Mouse (Mus musculus) monocyte, adult 5-6 weeks (primary cell): ENCODE results near the gene 4933428G20Rik. TPM values are rescaled to one million over a fixed set of nuclear protein-coding genes. Genes with fewer than 3 reads are reported as not detected.

Experiments used
- ATAC-seq: fragments of 153-309, 156-312 bp; replicated peaks from 2 replicates; pipeline ENCODE4 v1.8.0; 2017; ENCODE audit warnings: mild to moderate bottlenecking; ENCODE audit not compliant: low TSS enrichment, insufficient number of reproducible peaks, severe bottlenecking, poor library complexity, low FRiP score
- total RNA-seq: library from RNA; stranded (forward); fragments of 200-1000, 200-491, 200-594 nt; gene quantifications from 3 replicates; pipeline ENCODE4 v1.2.3, GENCODE M21; 2017

4933428G20Rik gene
- total RNA-seq, 1 experiment from 2014 or later: not detected

DNA sequence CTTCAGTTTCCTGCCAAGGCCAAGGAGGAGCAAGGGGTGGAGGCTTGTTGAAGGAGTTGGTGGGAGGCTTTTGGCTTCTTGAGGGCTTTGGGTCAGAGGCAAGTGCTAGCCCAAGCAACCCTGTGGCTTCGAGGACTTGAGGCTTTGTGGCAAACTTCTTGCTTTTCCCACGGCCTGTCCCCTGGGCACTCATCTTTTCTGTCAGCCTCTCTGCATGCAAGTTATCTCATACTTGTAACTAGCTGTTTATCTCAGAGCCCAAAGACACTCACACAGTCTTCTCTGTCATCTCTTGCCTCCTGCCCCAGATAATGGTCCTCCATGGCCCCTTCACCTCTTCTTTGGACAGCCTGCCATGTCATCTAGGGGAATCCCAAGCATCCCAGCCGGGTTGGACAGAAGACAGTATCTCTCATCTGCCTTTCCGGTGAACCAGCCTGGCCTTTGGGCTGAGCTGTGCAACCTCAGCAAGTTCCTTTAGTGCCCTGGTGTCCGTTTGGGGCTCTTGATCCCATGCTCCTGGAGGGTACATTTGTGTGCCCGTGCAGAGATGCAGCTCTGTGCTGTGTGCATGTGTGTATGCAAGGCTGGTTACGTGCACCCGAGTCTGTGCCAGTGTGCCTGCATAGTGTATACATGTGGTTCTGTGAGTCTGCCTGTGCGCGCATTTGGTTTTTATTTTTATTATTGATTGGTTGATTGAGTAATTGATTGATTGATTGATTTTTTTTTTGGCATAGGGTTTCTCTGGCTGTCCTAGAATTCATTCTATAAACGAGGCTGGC is 57.1 kb downstream of the 4933428G20Rik start:
- no peak for ATAC-seq

DNA sequence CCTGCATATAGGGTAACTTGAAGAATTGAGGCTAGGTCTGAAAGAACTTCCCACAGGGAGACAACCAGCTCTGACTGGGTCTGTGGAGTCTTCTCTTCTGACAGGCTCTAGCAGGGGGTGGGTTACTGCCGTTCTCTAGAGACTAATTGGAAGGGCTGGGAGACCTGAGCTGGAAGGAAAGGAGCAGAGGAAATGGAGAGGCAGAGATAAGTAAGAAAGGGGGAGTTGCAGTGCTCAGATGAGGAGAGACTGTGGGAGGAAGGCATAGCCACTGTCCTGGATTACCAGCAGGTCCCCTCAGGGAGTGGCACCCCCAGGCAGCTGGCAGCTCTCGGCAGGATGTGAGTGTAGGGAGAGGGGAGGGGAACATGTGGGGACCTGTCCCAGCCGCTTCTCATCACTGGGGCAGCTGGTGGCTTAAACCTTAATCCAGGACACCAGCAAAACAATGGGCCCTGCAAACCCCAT is 58.4 kb downstream of the 4933428G20Rik start:
- ATAC-seq: no peak

DNA sequence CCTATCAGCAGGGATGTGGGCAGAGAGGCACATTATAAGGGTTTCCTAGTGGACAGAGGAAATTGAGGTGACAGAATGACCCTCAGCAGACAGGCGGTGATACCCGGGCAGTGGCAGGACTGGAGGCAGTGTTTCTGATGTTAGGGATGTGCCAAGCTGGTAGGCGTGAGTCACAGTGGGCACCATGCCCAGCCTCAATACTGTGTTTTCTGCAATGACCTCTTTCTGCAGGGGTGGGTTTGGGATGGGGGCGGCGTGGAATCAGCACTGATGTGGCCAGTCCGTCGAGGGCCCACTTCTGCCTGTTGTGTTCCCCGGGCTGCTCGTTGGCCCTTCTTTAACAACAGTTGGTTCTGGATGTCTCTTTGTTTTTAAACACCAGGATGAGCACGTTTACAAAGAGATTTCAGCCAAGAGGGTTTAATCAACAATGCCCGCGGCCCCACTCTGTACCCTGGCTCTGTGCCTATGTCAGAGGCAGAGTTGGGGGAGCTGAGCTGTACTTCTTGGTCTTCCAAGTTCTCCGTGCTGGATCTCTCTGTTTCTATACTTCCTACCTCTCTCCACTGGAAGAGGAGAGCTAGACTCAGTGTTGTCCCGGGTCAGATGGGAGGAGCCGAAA is 59.0 kb downstream of the 4933428G20Rik start:
- ATAC-seq: no peak

Other genes starting within 250 kb of the 4933428G20Rik start
- 23.9 to 35.9 TPM (median 24.2 TPM) in 3 replicates for gene Npepps, start 219.7 kb downstream of the 4933428G20Rik start, total RNA-seq
- 7.5 to 14.9 TPM (median 11.4 TPM) in 3 replicates for gene Mrpl45, start 184.6 kb downstream of the 4933428G20Rik start, total RNA-seq
- gene Gpr179, start 148.3 kb downstream of the 4933428G20Rik start, total RNA-seq: 0.29 to 0.39 TPM in 2 of 3 replicates, not detected in the other
- gene Socs7, start 137.8 kb downstream of the 4933428G20Rik start, total RNA-seq: 16.8 to 18.8 TPM (median 18.0 TPM) in 3 replicates
- 4.7 to 5.8 TPM (median 5.0 TPM) in 3 replicates for gene Arhgap23, start 84.8 kb downstream of the 4933428G20Rik start, total RNA-seq
- gene Srcin1, start 75.8 kb upstream of the 4933428G20Rik start, total RNA-seq: 0.10 to 0.58 TPM (median 0.21 TPM) in 3 replicates
- gene Epop, start 129.4 kb upstream of the 4933428G20Rik start, total RNA-seq: 0.75 to 1.8 TPM (median 0.95 TPM) in 3 replicates
- gene Mllt6, start 163.1 kb upstream of the 4933428G20Rik start, total RNA-seq: 34.4 to 77.7 TPM (median 40.4 TPM) in 3 replicates
- gene Cisd3, start 185.5 kb upstream of the 4933428G20Rik start, total RNA-seq: 5.8 to 19.1 TPM (median 6.2 TPM) in 3 replicates
- 0.85 to 4.5 TPM in 2 of 3 replicates, not detected in the other for gene Pcgf2, start 200.2 kb upstream of the 4933428G20Rik start, total RNA-seq
- gene Psmb3, start 203.1 kb upstream of the 4933428G20Rik start, total RNA-seq: 137 to 160 TPM (median 146 TPM) in 3 replicates
- gene Pip4k2b, start 244.4 kb upstream of the 4933428G20Rik start, total RNA-seq: 22.1 to 35.2 TPM (median 28.7 TPM) in 3 replicates